Mouse (Mus musculus): ENCODE measurements around the gene Taldo1.

DNA sequence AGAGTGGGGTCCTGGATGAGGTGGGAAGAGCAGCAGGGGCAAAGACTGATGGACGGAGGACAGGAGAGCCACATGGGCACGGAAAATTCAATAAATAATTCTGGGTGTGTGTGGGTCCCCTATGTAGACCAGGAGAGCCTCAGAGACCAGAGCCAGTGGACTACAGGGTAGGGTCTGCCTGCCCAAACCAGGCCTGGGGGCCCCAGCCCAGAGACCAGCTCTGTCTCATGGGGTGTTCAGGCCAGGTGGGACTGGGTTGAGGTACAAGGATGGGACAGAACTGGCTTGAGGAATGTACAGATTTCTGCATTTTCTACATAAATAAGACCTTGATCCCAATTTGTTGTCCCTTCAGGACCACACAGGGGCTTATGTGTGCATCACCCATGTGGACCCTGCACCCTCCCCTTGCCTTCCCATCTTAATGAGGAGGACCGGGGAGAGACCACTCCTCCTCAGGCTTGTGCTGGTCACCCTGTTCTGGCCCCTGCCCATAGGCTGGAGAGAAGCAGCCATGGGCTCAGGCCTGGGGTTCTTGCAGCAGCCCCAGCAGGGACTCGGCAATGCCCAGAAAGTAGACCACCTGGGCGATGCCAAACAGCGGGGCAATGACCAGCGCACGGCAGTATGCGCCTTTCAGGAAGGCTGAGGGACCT lies 38.7 kb downstream of the Taldo1 start:
- TF ChIP-seq CTCF (IDR thresholded peaks at IDR 0.05; ENCODE audit: insufficient read depth, low read depth, low read length) (no peak), POLR2A (IDR thresholded peaks at IDR 0.05; ENCODE audit: insufficient read depth, low read depth, low read length) (no peak)
